Mouse (Mus musculus): ENCODE results near the gene Txnrd2. TPM values are rescaled to one million over a fixed set of nuclear protein-coding genes. Genes with fewer than 3 reads are reported as not detected.

Txnrd2 gene
- polyA plus RNA-seq, 1 experiment, result 16.0 TPM

- Histone ChIP-seq H3K4me1 (ENCODE audit: control insufficient read depth) (no peaks in the 10 kb centered on the region), H3K4me3 (replicated peaks) (no peak overlapping the region), H3K27me3 (ENCODE audit: control insufficient read depth) (no peaks in the 10 kb centered on the region), H3K36me3 (ENCODE audit: control insufficient read depth) (peaks cover 100% of the 10 kb centered on the region), H3K9me3 (ENCODE audit: control insufficient read depth, low read length) (no peaks in the 10 kb centered on the region)
- TF ChIP-seq GATA1 (IDR thresholded peaks at IDR 0.05; ENCODE audit: low read length) (no peak), TAL1 (IDR thresholded peaks at IDR 0.05; ENCODE audit: low read length) (no peak)
Observed at GRCm38 (mm10) chr16:18471381-18471955, 45.3 kb downstream of the Txnrd2 start.

- Histone ChIP-seq H3K4me1 (ENCODE audit: control insufficient read depth) (no peaks in the 10 kb centered on the region), H3K36me3 (ENCODE audit: control insufficient read depth) (peaks cover 100% of the 10 kb centered on the region)
- TF ChIP-seq TAL1 (IDR thresholded peaks at IDR 0.05; ENCODE audit: low read length) (no peak), GATA1 (IDR thresholded peaks at IDR 0.05; ENCODE audit: low read length) (no peak)
Observed at GRCm38 (mm10) chr16:18471976-18472375, 45.8 kb downstream of the Txnrd2 start.

GRCm38 (mm10) chr16:18472416-18472815 lies 46.2 kb downstream of the Txnrd2 start:
- TF ChIP-seq TAL1 (IDR thresholded peaks at IDR 0.05; ENCODE audit: low read length) (no peak), GATA1 (IDR thresholded peaks at IDR 0.05; ENCODE audit: low read length) (no peak)
- Histone ChIP-seq H3K36me3 (ENCODE audit: control insufficient read depth) (peaks cover 100% of the 10 kb centered on the region), H3K4me3 (replicated peaks) (no peak overlapping the region), H3K4me1 (ENCODE audit: control insufficient read depth) (no peaks in the 10 kb centered on the region), H3K27me3 (ENCODE audit: control insufficient read depth) (no peaks in the 10 kb centered on the region), H3K9me3 (ENCODE audit: control insufficient read depth, low read length) (no peaks in the 10 kb centered on the region)

More at GRCm38 (mm10) chr16:18471976-18472375, 45.8 kb downstream of the Txnrd2 start:
- no peaks in the 10 kb centered on the region for H3K9me3 ChIP-seq (ENCODE audit: control insufficient read depth, low read length)
- H3K27me3 ChIP-seq (ENCODE audit: control insufficient read depth), result no peaks in the 10 kb centered on the region
- H3K4me3 ChIP-seq (replicated peaks), result no peak overlapping the region

- Histone ChIP-seq H3K27me3 (ENCODE audit: control insufficient read depth) (no peaks in the 10 kb centered on the region), H3K4me3 (replicated peaks) (no peak overlapping the region), H3K9me3 (ENCODE audit: control insufficient read depth, low read length) (no peaks in the 10 kb centered on the region), H3K4me1 (ENCODE audit: control insufficient read depth) (peaks cover under 1% of the 10 kb centered on the region; the same call in 1 of the 2 replicates), H3K36me3 (ENCODE audit: control insufficient read depth) (peaks cover 100% of the 10 kb centered on the region)
- TF ChIP-seq TAL1 (IDR thresholded peaks at IDR 0.05; ENCODE audit: low read length) (no peak), GATA1 (IDR thresholded peaks at IDR 0.05; ENCODE audit: low read length) (no peak)
Observed at GRCm38 (mm10) chr16:18472976-18473375, 46.8 kb downstream of the Txnrd2 start.

- no peak for TF ChIP-seq GATA1 (IDR thresholded peaks at IDR 0.05; ENCODE audit: low read length)
Observed at GRCm38 (mm10) chr16:18474021-18474420, 47.8 kb downstream of the Txnrd2 start.

GRCm38 (mm10) chr16:18477996-18478395 lies 51.8 kb downstream of the Txnrd2 start:
- H3K36me3 ChIP-seq (ENCODE audit: control insufficient read depth), result peaks cover 99% of the 10 kb centered on the region

More at GRCm38 (mm10) chr16:18474021-18474420, 47.8 kb downstream of the Txnrd2 start:
- H3K4me3 ChIP-seq (replicated peaks), result no peak overlapping the region
- H3K36me3 ChIP-seq (ENCODE audit: control insufficient read depth), result peaks cover 100% of the 10 kb centered on the region
- no peaks in the 10 kb centered on the region for H3K27me3 ChIP-seq (ENCODE audit: control insufficient read depth)
- H3K9me3 ChIP-seq (ENCODE audit: control insufficient read depth, low read length), result no peaks in the 10 kb centered on the region
- peaks cover 2% of the 10 kb centered on the region; the same call in 1 of the 2 replicates for H3K4me1 ChIP-seq (ENCODE audit: control insufficient read depth)

GRCm38 (mm10) chr16:18479667-18480066 lies 53.5 kb downstream of the Txnrd2 start:
- H3K27me3 ChIP-seq (ENCODE audit: control insufficient read depth), result no peaks in the 10 kb centered on the region
- TF ChIP-seq GATA1 (IDR thresholded peaks at IDR 0.05; ENCODE audit: low read length) (no peak), TAL1 (IDR thresholded peaks at IDR 0.05; ENCODE audit: low read length) (no peak)
- H3K4me1 ChIP-seq (ENCODE audit: control insufficient read depth), result peaks cover 29% of the 10 kb centered on the region
- no peak overlapping the region for H3K4me3 ChIP-seq (replicated peaks)
- H3K36me3 ChIP-seq (ENCODE audit: control insufficient read depth), result peaks cover 99% of the 10 kb centered on the region
- H3K9me3 ChIP-seq (ENCODE audit: control insufficient read depth, low read length), result no peaks in the 10 kb centered on the region

More at GRCm38 (mm10) chr16:18477996-18478395, 51.8 kb downstream of the Txnrd2 start:
- no peak overlapping the region for H3K4me3 ChIP-seq (replicated peaks)
- H3K4me1 ChIP-seq (ENCODE audit: control insufficient read depth), result peaks cover 28% of the 10 kb centered on the region
- no peak for TF ChIP-seq GATA1 (IDR thresholded peaks at IDR 0.05; ENCODE audit: low read length)
- no peak for TF ChIP-seq TAL1 (IDR thresholded peaks at IDR 0.05; ENCODE audit: low read length)
- H3K27me3 ChIP-seq (ENCODE audit: control insufficient read depth), result no peaks in the 10 kb centered on the region
- no peaks in the 10 kb centered on the region for H3K9me3 ChIP-seq (ENCODE audit: control insufficient read depth, low read length)

GRCm38 (mm10) chr16:18480933-18481485 lies 54.8 kb downstream of the Txnrd2 start:
- TF ChIP-seq TAL1 (IDR thresholded peaks at IDR 0.05; ENCODE audit: low read length), result no peak
- TF ChIP-seq GATA1 (IDR thresholded peaks at IDR 0.05; ENCODE audit: low read length), result no peak
- Histone ChIP-seq H3K9me3 (ENCODE audit: control insufficient read depth, low read length) (no peaks in the 10 kb centered on the region), H3K36me3 (ENCODE audit: control insufficient read depth) (peaks cover 98% of the 10 kb centered on the region), H3K4me1 (ENCODE audit: control insufficient read depth) (peaks cover 29% of the 10 kb centered on the region), H3K27me3 (ENCODE audit: control insufficient read depth) (no peaks in the 10 kb centered on the region), H3K4me3 (replicated peaks) (no peak overlapping the region)

- Histone ChIP-seq H3K36me3 (ENCODE audit: control insufficient read depth) (peaks cover 91% of the 10 kb centered on the region), H3K9me3 (ENCODE audit: control insufficient read depth, low read length) (no peaks in the 10 kb centered on the region), H3K4me1 (ENCODE audit: control insufficient read depth) (peaks cover 29% of the 10 kb centered on the region), H3K4me3 (replicated peaks) (no peak overlapping the region), H3K27me3 (ENCODE audit: control insufficient read depth) (no peaks in the 10 kb centered on the region)
- no peak for TF ChIP-seq TAL1 (IDR thresholded peaks at IDR 0.05; ENCODE audit: low read length)
- TF ChIP-seq GATA1 (IDR thresholded peaks at IDR 0.05; ENCODE audit: low read length), result no peak
Observed at GRCm38 (mm10) chr16:18482431-18482830, 56.2 kb downstream of the Txnrd2 start.
